Mouse (Mus musculus): ENCODE results near the gene Rspo4. TPM values are rescaled to one million over a fixed set of nuclear protein-coding genes. Genes with fewer than 3 reads are reported as not detected.

The Rspo4 gene
- polyA plus RNA-seq, 1 experiment from 2014 or later = not detected

DNA sequence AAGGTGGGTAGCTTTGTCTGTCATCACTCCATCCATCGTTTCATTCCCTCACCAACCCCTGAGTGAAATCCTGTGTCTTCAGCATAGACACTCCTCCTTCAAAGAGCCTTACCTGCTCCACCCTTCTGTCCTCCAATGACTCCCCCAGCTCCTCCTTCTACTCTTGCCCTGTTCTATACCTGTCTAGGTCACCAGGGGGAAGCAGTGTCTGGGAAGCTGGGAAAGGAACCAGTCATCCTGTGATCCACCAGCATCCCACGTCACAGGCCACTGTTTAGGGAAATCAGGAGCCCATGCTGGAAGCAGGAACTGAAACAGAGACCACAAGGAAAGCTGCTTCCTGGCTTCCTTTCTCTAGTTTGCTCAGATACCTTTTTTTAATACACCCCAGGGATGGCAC is 37.0 kb downstream of the Rspo4 start:
- WGBS = 60% methylated on average over 2 of the region's 2 CpGs
- Histone ChIP-seq H3K27me3 (replicated peaks; ENCODE audit: control insufficient read depth, insufficient read depth, low read length) (no peaks in the 10 kb centered on the region), H3K27ac (ENCODE audit: low read depth, low read length) (no peak overlapping the region), H3K4me3 (ENCODE audit: low read depth, low read length) (no peak overlapping the region), H3K9ac (ENCODE audit: low read length) (no peak overlapping the region), H3K9me3 (replicated peaks; ENCODE audit: control insufficient read depth, low read length) (no peaks in the 10 kb centered on the region), H3K4me1 (ENCODE audit: control insufficient read depth, insufficient read depth, low read length) (no peaks in the 10 kb centered on the region), H3K36me3 (ENCODE audit: control insufficient read depth, insufficient read depth, low read length) (no peaks in the 10 kb centered on the region), H3K4me2 (ENCODE audit: low read length) (no peak overlapping the region)
- ATAC-seq (no peak), DNase-seq (ENCODE audit: low spot score) (no peak)

DNA sequence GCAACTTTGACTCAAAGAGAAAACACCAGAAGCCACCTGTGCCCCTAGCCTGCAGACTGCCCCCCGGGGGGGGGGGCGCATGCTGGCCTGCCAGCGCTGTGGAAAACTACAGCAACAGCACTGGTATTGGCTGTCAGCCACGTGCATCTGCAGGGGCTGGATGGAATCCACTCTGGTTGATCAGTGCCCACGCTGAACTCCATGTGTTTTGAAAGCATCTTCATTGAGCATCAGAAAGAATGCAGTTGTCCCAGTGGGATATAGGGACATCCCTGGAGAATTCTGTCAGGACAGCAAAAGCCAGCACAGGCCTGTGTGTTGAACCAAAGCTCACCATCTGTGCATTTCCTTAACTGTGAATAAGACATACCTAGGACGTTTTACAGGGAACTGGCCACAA is 48.3 kb downstream of the Rspo4 start:
- Histone ChIP-seq H3K27me3 (replicated peaks; ENCODE audit: control insufficient read depth, insufficient read depth, low read length) (no peaks in the 10 kb centered on the region), H3K27ac (ENCODE audit: low read depth, low read length) (no peak overlapping the region), H3K4me3 (ENCODE audit: low read depth, low read length) (no peak overlapping the region), H3K4me2 (ENCODE audit: low read length) (no peak overlapping the region), H3K9me3 (replicated peaks; ENCODE audit: control insufficient read depth, low read length) (no peaks in the 10 kb centered on the region), H3K9ac (ENCODE audit: low read length) (no peak overlapping the region), H3K36me3 (ENCODE audit: control insufficient read depth, insufficient read depth, low read length) (no peaks in the 10 kb centered on the region), H3K4me1 (ENCODE audit: control insufficient read depth, insufficient read depth, low read length) (no peaks in the 10 kb centered on the region; the same call in 1 of the 2 replicates)
- DNase-seq (ENCODE audit: low spot score) = peak; percentile 42
- 0 out of 2 replicates have a peak, but pooled peaks have one; percentile 15 for ATAC-seq
- WGBS = 52% methylated on average over 6 of the region's 6 CpGs

DNA sequence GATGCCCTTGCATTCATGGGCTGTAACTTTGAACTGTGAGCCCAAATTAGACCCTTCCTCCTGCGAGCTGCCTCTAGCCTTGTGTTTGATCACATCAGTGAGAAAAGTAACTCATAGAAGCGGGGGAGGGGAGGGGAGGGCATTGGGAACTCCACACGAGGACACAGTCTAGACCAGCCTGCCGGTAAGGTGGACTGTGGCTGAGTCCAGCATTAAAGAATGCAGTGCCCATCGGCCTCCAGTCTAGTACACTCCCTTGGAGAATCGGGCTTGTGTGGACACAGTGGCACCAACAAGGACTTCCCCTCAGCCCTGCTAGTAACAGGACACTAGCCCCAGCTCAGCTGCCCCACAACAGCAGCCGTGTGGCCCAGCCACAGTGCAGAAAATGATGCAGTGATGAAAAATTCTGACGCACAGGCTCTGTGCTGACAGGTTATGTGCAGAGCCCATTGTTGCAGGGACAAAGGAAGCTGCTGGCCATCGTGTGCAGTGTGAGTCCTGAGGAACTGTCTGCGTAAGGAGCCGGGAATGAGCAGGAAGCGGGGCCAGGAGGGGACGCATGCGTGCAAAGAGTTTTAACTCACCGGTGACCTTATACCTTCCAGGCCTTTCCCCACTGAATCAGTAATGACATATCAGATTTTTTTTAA is 50.5 kb downstream of the Rspo4 start:
- Histone ChIP-seq H3K4me3 (ENCODE audit: low read depth, low read length) (no peak overlapping the region), H3K4me1 (ENCODE audit: control insufficient read depth, insufficient read depth, low read length) (no peaks in the 10 kb centered on the region; the same call in 1 of the 2 replicates), H3K36me3 (ENCODE audit: control insufficient read depth, insufficient read depth, low read length) (no peaks in the 10 kb centered on the region), H3K4me2 (ENCODE audit: low read length) (no peak overlapping the region), H3K9me3 (replicated peaks; ENCODE audit: control insufficient read depth, low read length) (no peaks in the 10 kb centered on the region), H3K27me3 (replicated peaks; ENCODE audit: control insufficient read depth, insufficient read depth, low read length) (no peaks in the 10 kb centered on the region), H3K27ac (ENCODE audit: low read depth, low read length) (no peak overlapping the region), H3K9ac (ENCODE audit: low read length) (no peak overlapping the region)
- ATAC-seq = peak; percentile 19; the same call in 1 of the 2 replicates
- DNase-seq (ENCODE audit: low spot score) = no peak
- WGBS = 41% methylated on average over 15 of the region's 15 CpGs

DNA sequence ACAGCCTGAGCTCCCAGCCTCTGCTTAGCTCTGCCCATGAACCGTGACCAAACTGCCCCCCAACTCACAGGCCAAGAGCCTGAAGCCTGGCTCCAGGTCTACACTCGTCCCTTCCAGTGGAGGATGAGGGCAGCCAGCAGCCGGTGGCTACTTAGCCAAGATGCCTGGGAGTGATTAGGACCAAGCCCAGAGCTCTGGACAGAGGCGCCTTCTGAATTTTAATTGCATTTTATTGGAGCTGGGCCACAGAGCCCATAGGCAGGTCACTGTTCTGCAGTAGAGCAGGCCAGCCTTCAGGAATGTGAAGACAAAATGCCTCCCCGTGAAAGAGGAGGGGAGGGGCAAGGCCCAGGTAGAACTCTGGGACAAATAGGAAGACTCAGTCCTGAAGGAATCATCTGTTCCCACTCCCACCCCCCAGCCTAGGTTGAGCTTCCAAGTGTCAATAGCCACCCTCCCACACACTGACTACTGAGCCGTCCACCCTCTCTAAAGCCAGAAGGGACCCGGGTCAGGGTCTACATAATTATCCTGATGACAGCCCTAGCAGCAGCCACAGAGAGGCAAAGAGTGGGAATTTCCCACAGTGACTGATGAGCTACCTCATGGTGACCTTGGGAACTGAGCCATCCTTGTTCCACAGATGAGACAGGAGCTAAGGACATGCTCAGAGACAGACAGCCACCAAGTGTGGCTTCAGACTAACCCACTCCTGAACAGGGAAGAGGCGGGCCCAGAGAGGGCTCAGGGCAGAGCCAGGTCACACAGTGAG is 51.7 kb downstream of the Rspo4 start:
- H3K9ac ChIP-seq (ENCODE audit: low read length) = no peak overlapping the region
- no peak overlapping the region for H3K4me3 ChIP-seq (ENCODE audit: low read depth, low read length)
- DNase-seq (ENCODE audit: low spot score) (peak; percentile 60), ATAC-seq (peak; percentile 37)
- no peaks in the 10 kb centered on the region for H3K27me3 ChIP-seq (replicated peaks; ENCODE audit: control insufficient read depth, insufficient read depth, low read length)
- no peaks in the 10 kb centered on the region; the same call in 1 of the 2 replicates for H3K4me1 ChIP-seq (ENCODE audit: control insufficient read depth, insufficient read depth, low read length)
- H3K4me2 ChIP-seq (ENCODE audit: low read length) = no peak overlapping the region
- no peak overlapping the region for H3K27ac ChIP-seq (ENCODE audit: low read depth, low read length)
- WGBS = 64% methylated on average over 8 of the region's 8 CpGs
- no peaks in the 10 kb centered on the region for H3K36me3 ChIP-seq (ENCODE audit: control insufficient read depth, insufficient read depth, low read length)
- no peaks in the 10 kb centered on the region for H3K9me3 ChIP-seq (replicated peaks; ENCODE audit: control insufficient read depth, low read length)

DNA sequence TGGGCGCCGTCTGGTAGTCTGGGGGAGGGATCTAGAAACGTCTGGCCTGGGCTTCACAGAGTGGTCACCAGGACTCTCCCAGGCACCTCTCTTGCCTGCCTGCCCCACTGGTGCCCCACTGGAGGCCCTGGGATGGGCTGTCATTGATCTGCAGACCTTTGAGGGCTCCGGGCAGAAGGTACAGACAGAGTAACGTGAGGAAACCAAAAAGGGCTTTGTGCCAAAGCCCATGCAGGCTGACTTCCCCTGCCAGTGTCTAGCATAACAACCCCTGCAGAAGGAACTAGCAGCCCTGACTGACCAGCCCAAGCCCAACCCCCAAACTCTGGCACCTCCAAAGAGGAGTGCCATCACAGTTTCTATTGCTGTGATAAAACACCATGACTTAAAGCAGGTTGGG is 53.2 kb downstream of the Rspo4 start:
- Histone ChIP-seq H3K27ac (ENCODE audit: low read depth, low read length) (no peak overlapping the region), H3K27me3 (replicated peaks; ENCODE audit: control insufficient read depth, insufficient read depth, low read length) (no peaks in the 10 kb centered on the region), H3K9ac (ENCODE audit: low read length) (no peak overlapping the region), H3K9me3 (replicated peaks; ENCODE audit: control insufficient read depth, low read length) (no peaks in the 10 kb centered on the region), H3K4me1 (ENCODE audit: control insufficient read depth, insufficient read depth, low read length) (no peaks in the 10 kb centered on the region; the same call in 1 of the 2 replicates), H3K4me3 (ENCODE audit: low read depth, low read length) (no peak overlapping the region), H3K4me2 (ENCODE audit: low read length) (no peak overlapping the region), H3K36me3 (ENCODE audit: control insufficient read depth, insufficient read depth, low read length) (no peaks in the 10 kb centered on the region)
- whole genome bisulfite sequencing = 79% methylated on average over 5 of the region's 5 CpGs
- ATAC-seq = no peak
- DNase-seq (ENCODE audit: low spot score) = no peak

DNA sequence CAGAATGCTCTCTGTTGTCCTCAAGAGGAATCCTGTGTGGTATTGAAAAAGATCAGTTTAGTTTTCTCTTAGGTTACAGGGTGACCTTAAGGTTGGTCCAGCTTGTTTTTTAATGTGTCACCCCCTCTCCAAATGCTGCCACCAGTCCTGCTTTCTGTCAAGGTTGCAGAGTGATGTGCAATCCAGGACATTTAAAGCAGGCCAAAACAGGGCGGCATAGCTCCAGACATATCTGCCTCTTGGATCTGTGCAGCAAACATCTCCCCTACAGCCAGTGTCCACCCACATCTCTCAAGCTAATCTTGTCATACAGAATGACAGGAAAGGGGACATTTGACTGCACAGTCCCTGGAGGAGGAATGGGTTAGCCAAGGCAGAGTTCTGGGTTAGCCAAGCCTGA is 55.4 kb downstream of the Rspo4 start:
- Histone ChIP-seq H3K27me3 (replicated peaks; ENCODE audit: control insufficient read depth, insufficient read depth, low read length) (no peaks in the 10 kb centered on the region), H3K4me2 (ENCODE audit: low read length) (no peak overlapping the region), H3K4me1 (ENCODE audit: control insufficient read depth, insufficient read depth, low read length) (no peaks in the 10 kb centered on the region), H3K27ac (ENCODE audit: low read depth, low read length) (no peak overlapping the region), H3K9ac (ENCODE audit: low read length) (no peak overlapping the region), H3K9me3 (replicated peaks; ENCODE audit: control insufficient read depth, low read length) (no peaks in the 10 kb centered on the region), H3K36me3 (ENCODE audit: control insufficient read depth, insufficient read depth, low read length) (no peaks in the 10 kb centered on the region), H3K4me3 (ENCODE audit: low read depth, low read length) (no peak overlapping the region)
- no peak for ATAC-seq
- 92% methylated on average over 1 of the region's 1 CpGs for WGBS
- no peak for DNase-seq (ENCODE audit: low spot score)

DNA sequence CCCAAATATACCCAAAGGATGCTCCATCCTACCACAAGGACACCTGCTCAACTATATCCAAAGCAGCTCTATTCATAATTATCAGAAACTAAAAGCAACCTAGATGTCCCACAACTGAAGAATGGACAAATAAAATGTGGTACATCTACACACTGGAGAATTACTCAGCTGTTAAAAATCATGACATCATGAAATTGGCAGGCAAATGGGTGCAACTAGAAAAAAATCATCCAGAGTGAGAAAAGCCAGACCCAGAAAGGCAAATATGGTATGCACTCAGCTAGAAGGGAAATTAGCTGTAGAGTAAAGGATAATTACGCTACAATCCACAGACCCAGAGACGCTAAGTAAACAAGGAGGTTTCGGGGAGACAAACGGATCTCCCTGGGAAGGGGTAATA is 58.1 kb downstream of the Rspo4 start:
- Histone ChIP-seq H3K9ac (ENCODE audit: low read length) (no peak overlapping the region), H3K4me3 (ENCODE audit: low read depth, low read length) (no peak overlapping the region), H3K9me3 (replicated peaks; ENCODE audit: control insufficient read depth, low read length) (no peaks in the 10 kb centered on the region), H3K4me2 (ENCODE audit: low read length) (no peak overlapping the region), H3K27ac (ENCODE audit: low read depth, low read length) (no peak overlapping the region), H3K27me3 (replicated peaks; ENCODE audit: control insufficient read depth, insufficient read depth, low read length) (no peaks in the 10 kb centered on the region), H3K36me3 (ENCODE audit: control insufficient read depth, insufficient read depth, low read length) (no peaks in the 10 kb centered on the region), H3K4me1 (ENCODE audit: control insufficient read depth, insufficient read depth, low read length) (no peaks in the 10 kb centered on the region)
- WGBS = 80% methylated on average over 4 of the region's 4 CpGs
- DNase-seq (ENCODE audit: low spot score) (no peak), ATAC-seq (no peak)

DNA sequence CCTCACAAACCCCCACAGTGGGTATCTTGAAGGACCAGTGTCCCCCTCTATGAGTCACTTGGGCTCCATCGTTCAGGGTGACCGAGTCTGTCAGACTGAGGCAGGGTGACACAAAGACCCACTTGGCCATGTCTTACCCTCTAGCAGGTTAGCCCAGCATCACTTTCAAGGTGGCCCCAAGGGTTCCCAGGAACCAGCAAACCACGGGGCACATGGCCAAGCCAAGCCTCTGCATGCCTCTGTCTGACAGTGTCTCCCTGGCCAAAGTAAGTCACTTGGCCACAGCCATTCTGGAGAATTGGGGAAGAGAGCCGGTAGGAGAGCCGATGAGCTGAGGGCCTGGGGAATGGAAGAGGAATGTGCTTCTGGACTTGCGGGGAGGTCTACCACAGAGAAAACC is 60.5 kb downstream of the Rspo4 start:
- WGBS = 83% methylated on average over 6 of the region's 6 CpGs
- no peak for DNase-seq (ENCODE audit: low spot score)
- H3K36me3 ChIP-seq (ENCODE audit: control insufficient read depth, insufficient read depth, low read length) = no peaks in the 10 kb centered on the region

DNA sequence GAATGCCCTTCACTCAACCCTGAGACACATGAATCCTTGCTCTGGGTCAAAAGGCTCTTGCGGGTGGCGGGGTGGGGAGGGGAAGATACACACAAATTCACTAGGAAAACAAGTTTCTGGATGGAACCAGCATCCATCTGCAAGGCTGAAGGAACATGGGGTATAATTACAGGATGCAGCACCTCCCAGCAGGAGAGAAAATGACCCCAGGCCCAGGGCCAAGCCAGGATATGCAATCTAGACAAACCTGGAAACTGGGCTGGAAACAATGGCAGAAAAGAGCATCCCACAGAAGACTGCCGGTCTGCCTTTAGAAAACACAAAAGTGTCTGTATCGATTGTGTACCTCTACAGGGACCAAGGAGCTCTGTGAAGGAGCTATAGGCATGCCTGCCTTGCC is 61.2 kb downstream of the Rspo4 start:
- Histone ChIP-seq H3K36me3 (ENCODE audit: control insufficient read depth, insufficient read depth, low read length) (no peaks in the 10 kb centered on the region), H3K4me3 (ENCODE audit: low read depth, low read length) (no peak overlapping the region), H3K4me2 (ENCODE audit: low read length) (no peak overlapping the region), H3K9me3 (replicated peaks; ENCODE audit: control insufficient read depth, low read length) (no peaks in the 10 kb centered on the region), H3K27ac (ENCODE audit: low read depth, low read length) (no peak overlapping the region), H3K9ac (ENCODE audit: low read length) (no peak overlapping the region), H3K4me1 (ENCODE audit: control insufficient read depth, insufficient read depth, low read length) (no peaks in the 10 kb centered on the region), H3K27me3 (replicated peaks; ENCODE audit: control insufficient read depth, insufficient read depth, low read length) (no peaks in the 10 kb centered on the region)
- WGBS = 84% methylated on average over 4 of the region's 4 CpGs
- DNase-seq (ENCODE audit: low spot score) (no peak), ATAC-seq (no peak)

More for the DNA sequence above, 60.5 kb downstream of the Rspo4 start:
- Histone ChIP-seq H3K4me3 (ENCODE audit: low read depth, low read length) (no peak overlapping the region), H3K9ac (ENCODE audit: low read length) (no peak overlapping the region), H3K27me3 (replicated peaks; ENCODE audit: control insufficient read depth, insufficient read depth, low read length) (no peaks in the 10 kb centered on the region), H3K27ac (ENCODE audit: low read depth, low read length) (no peak overlapping the region), H3K9me3 (replicated peaks; ENCODE audit: control insufficient read depth, low read length) (no peaks in the 10 kb centered on the region), H3K4me1 (ENCODE audit: control insufficient read depth, insufficient read depth, low read length) (no peaks in the 10 kb centered on the region), H3K4me2 (ENCODE audit: low read length) (no peak overlapping the region)
- no peak for ATAC-seq

Data from forebrain, embryonic 14.5 days (tissue).